Mouse (Mus musculus): ENCODE measurements around the gene Tmem209. TPM values are rescaled to one million over a fixed set of nuclear protein-coding genes. Genes with fewer than 3 reads are reported as not detected.
A peak's percentile ranks its signal among the peaks of the same experiment; 100 is the strongest.

Gene Tmem209
- polyA plus RNA-seq, 1 experiment from 2014 or later: 28.9 TPM

- no peak overlapping the region for H3K4me3 ChIP-seq (ENCODE audit: low read depth, low read length)
- no peaks in the 10 kb centered on the region for H3K27me3 ChIP-seq (ENCODE audit: control insufficient read depth, insufficient read depth, low read length)
- no peaks in the 10 kb centered on the region for H3K36me3 ChIP-seq (ENCODE audit: control insufficient read depth, insufficient read depth, low read length)
- H3K4me1 ChIP-seq (ENCODE audit: control insufficient read depth, insufficient read depth, low read length): peaks cover 17% of the 10 kb centered on the region
- peak overlapping the region; percentile 95 for H3K27ac ChIP-seq (ENCODE audit: low read depth, low read length)
- WGBS: 13% methylated on average over 19 of the region's 19 CpGs
- peak; percentile 93 for ATAC-seq (ENCODE audit: low read depth)
- peak overlapping the region; percentile 32; the same call in 1 of the 2 replicates for H3K4me2 ChIP-seq (ENCODE audit: low read depth, low read length)
- peak overlapping the region; percentile 37 for H3K9ac ChIP-seq (replicated peaks; ENCODE audit: low read depth, low read length)
- no peaks in the 10 kb centered on the region for H3K9me3 ChIP-seq (ENCODE audit: control insufficient read depth, low read length)
Measured at GRCm38 (mm10) chr6:30460750-30461446, 48.7 kb downstream of the Tmem209 start.

DNA sequence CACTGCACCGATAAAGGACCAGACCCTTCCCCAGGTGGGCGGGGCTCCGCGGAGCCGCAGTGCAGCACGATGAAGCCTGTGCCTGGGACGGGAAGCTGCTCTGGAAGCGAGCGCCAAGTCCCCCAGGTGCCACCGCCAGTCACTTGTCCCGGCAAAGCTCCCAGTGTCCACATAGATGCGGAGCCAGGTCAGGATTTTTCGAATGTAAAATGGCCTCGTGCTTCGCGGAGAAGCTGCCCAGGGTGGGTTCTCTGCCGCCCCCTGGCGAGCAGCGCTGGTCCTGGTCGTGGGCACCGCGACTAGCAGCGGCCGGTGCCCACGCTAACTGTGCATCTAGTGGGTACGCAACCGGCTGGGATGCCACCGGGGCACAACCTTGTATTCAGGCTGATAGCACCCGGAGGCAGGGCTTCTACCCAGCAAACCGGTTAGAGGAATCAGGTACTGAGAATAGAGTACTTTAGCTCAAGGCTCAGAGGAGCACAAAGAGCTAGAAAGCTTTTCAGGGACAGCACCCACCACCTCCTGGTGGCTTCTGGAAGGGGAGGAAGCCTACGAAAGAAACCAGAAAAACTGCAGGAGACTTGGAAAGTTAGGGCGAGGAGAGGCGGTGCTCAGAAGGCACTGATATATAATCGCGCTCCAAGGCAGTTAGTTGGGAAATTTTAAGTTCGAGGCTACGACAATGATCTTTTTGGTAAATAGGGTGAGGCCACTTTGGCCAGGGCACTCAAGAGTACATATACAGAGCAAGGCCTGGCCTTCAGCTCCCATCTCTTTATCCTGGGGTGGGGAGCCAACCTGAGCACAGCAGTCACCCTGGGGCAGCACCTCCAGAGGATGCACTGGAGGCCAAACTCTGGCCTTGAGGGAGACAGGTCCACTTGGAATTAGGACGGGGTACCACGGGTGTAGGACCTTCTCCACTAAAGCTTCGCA, 49.5 kb downstream of the Tmem209 start:
- WGBS: 7% methylated on average over 40 of the region's 40 CpGs
- peaks cover 17% of the 10 kb centered on the region for H3K4me1 ChIP-seq (ENCODE audit: control insufficient read depth, insufficient read depth, low read length)
- H3K27ac ChIP-seq (ENCODE audit: low read depth, low read length): peak overlapping the region; percentile 95
- ATAC-seq (ENCODE audit: low read depth): peak; percentile 22
- H3K9me3 ChIP-seq (ENCODE audit: control insufficient read depth, low read length): no peaks in the 10 kb centered on the region
- H3K4me3 ChIP-seq (ENCODE audit: low read depth, low read length): peak overlapping the region; percentile 37
- H3K9ac ChIP-seq (replicated peaks; ENCODE audit: low read depth, low read length): peak overlapping the region; percentile 67
- no peaks in the 10 kb centered on the region for H3K27me3 ChIP-seq (ENCODE audit: control insufficient read depth, insufficient read depth, low read length)
- H3K4me2 ChIP-seq (ENCODE audit: low read depth, low read length): peak overlapping the region; percentile 60
- H3K36me3 ChIP-seq (ENCODE audit: control insufficient read depth, insufficient read depth, low read length): no peaks in the 10 kb centered on the region

DNA sequence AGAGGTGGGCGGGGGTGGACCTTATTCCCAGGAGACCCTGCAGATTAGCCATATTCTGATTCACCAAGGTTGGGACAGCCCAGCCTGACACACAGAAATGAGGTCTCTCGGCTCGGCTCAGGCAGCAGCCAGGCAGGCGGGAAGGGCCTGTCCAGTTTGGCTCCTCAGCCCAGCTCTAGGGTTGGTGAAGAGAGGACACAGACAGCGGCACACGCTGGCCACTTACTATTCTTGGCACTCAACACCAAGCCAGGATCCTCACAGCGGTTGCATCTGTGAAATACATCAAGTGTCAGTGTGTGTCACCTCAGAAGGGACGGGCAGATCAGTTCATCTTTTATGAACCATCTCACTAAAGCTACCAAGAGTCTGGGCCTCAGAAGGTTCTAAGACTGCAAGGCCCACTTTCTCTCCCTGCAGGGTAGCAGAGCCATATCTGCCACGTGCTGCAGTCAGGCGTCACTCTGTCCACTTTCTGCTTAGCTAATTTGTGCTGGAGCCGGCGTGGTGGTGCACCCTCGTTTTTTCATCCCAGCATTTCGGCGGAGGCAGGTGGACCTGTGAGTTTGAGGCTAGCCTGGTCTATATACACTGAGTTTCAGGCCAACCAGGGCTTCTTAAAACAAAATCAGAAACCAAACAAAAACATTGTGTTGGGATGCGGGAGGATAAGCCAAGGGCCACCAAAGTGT, 50.4 kb downstream of the Tmem209 start:
- Histone ChIP-seq H3K4me3 (ENCODE audit: low read depth, low read length) (peak overlapping the region; percentile 37), H3K27ac (ENCODE audit: low read depth, low read length) (peak overlapping the region; percentile 95; the same call in 1 of the 2 replicates), H3K9ac (replicated peaks; ENCODE audit: low read depth, low read length) (peak overlapping the region; percentile 67), H3K36me3 (ENCODE audit: control insufficient read depth, insufficient read depth, low read length) (no peaks in the 10 kb centered on the region), H3K4me2 (ENCODE audit: low read depth, low read length) (peak overlapping the region; percentile 60), H3K9me3 (ENCODE audit: control insufficient read depth, low read length) (no peaks in the 10 kb centered on the region), H3K27me3 (ENCODE audit: control insufficient read depth, insufficient read depth, low read length) (no peaks in the 10 kb centered on the region), H3K4me1 (ENCODE audit: control insufficient read depth, insufficient read depth, low read length) (peaks cover 17% of the 10 kb centered on the region)
- no peak for ATAC-seq (ENCODE audit: low read depth)
- WGBS: 75% methylated on average over 16 of the region's 16 CpGs

- Histone ChIP-seq H3K27me3 (ENCODE audit: control insufficient read depth, insufficient read depth, low read length) (no peaks in the 10 kb centered on the region), H3K4me2 (ENCODE audit: low read depth, low read length) (no peak overlapping the region), H3K36me3 (ENCODE audit: control insufficient read depth, insufficient read depth, low read length) (no peaks in the 10 kb centered on the region; the same call in 1 of the 2 replicates), H3K9me3 (ENCODE audit: control insufficient read depth, low read length) (no peaks in the 10 kb centered on the region), H3K9ac (replicated peaks; ENCODE audit: low read depth, low read length) (no peak overlapping the region), H3K4me3 (ENCODE audit: low read depth, low read length) (no peak overlapping the region), H3K27ac (ENCODE audit: low read depth, low read length) (no peak overlapping the region), H3K4me1 (ENCODE audit: control insufficient read depth, insufficient read depth, low read length) (peaks cover 17% of the 10 kb centered on the region)
- no peak for ATAC-seq (ENCODE audit: low read depth)
- 87% methylated on average over 5 of the region's 5 CpGs for WGBS
Measured at GRCm38 (mm10) chr6:30458626-30459025, 51.0 kb downstream of the Tmem209 start.

DNA sequence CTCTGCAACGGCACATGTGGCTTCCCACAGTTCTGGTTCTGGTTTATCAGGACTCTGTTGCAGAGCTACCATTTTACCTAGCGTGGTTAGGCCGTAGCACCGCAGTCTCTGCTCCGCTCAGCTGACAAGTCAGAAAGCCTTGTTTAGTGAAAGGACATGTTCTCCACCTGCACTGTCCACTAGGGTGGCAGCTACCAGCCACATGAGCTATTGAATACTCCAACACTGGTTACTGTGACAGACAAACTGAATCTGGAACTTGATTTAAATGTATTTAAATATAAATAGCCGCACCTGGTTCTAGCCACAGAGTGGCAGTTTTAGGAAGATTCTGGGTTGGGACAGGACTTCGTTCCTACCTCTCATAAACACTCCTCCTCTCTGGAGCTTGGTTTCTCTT, 52.6 kb downstream of the Tmem209 start:
- Histone ChIP-seq H3K4me1 (ENCODE audit: control insufficient read depth, insufficient read depth, low read length) (peaks cover 17% of the 10 kb centered on the region), H3K27me3 (ENCODE audit: control insufficient read depth, insufficient read depth, low read length) (no peaks in the 10 kb centered on the region), H3K4me3 (ENCODE audit: low read depth, low read length) (no peak overlapping the region), H3K4me2 (ENCODE audit: low read depth, low read length) (no peak overlapping the region), H3K36me3 (ENCODE audit: control insufficient read depth, insufficient read depth, low read length) (peaks cover 10% of the 10 kb centered on the region), H3K9ac (replicated peaks; ENCODE audit: low read depth, low read length) (no peak overlapping the region), H3K27ac (ENCODE audit: low read depth, low read length) (no peak overlapping the region), H3K9me3 (ENCODE audit: control insufficient read depth, low read length) (no peaks in the 10 kb centered on the region)
- WGBS: over 99% methylated on average over 7 of the region's 7 CpGs
- no peak for ATAC-seq (ENCODE audit: low read depth)

- Histone ChIP-seq H3K4me2 (ENCODE audit: low read depth, low read length) (no peak overlapping the region), H3K27me3 (ENCODE audit: control insufficient read depth, insufficient read depth, low read length) (no peaks in the 10 kb centered on the region), H3K4me3 (ENCODE audit: low read depth, low read length) (no peak overlapping the region), H3K9ac (replicated peaks; ENCODE audit: low read depth, low read length) (no peak overlapping the region), H3K9me3 (ENCODE audit: control insufficient read depth, low read length) (no peaks in the 10 kb centered on the region), H3K4me1 (ENCODE audit: control insufficient read depth, insufficient read depth, low read length) (no peaks in the 10 kb centered on the region), H3K36me3 (ENCODE audit: control insufficient read depth, insufficient read depth, low read length) (peaks cover 12% of the 10 kb centered on the region; the same call in 1 of the 2 replicates), H3K27ac (ENCODE audit: low read depth, low read length) (no peak overlapping the region)
- whole genome bisulfite sequencing: 95% methylated on average over 10 of the region's 10 CpGs
- ATAC-seq (ENCODE audit: low read depth): no peak
Measured at GRCm38 (mm10) chr6:30439576-30439975, 70.0 kb downstream of the Tmem209 start.

GRCm38 (mm10) chr6:30437054-30437453, 72.5 kb downstream of the Tmem209 start:
- Histone ChIP-seq H3K4me2 (ENCODE audit: low read depth, low read length) (no peak overlapping the region), H3K36me3 (ENCODE audit: control insufficient read depth, insufficient read depth, low read length) (peaks cover 8% of the 10 kb centered on the region; the same call in 1 of the 2 replicates), H3K9me3 (ENCODE audit: control insufficient read depth, low read length) (no peaks in the 10 kb centered on the region), H3K4me1 (ENCODE audit: control insufficient read depth, insufficient read depth, low read length) (no peaks in the 10 kb centered on the region), H3K27me3 (ENCODE audit: control insufficient read depth, insufficient read depth, low read length) (no peaks in the 10 kb centered on the region), H3K9ac (replicated peaks; ENCODE audit: low read depth, low read length) (no peak overlapping the region), H3K4me3 (ENCODE audit: low read depth, low read length) (no peak overlapping the region), H3K27ac (ENCODE audit: low read depth, low read length) (no peak overlapping the region)
- no peak for ATAC-seq (ENCODE audit: low read depth)
- WGBS: 75% methylated on average over 3 of the region's 3 CpGs

- Histone ChIP-seq H3K4me1 (ENCODE audit: control insufficient read depth, insufficient read depth, low read length) (no peaks in the 10 kb centered on the region), H3K9ac (replicated peaks; ENCODE audit: low read depth, low read length) (no peak overlapping the region), H3K4me2 (ENCODE audit: low read depth, low read length) (no peak overlapping the region), H3K27me3 (ENCODE audit: control insufficient read depth, insufficient read depth, low read length) (no peaks in the 10 kb centered on the region), H3K27ac (ENCODE audit: low read depth, low read length) (no peak overlapping the region), H3K36me3 (ENCODE audit: control insufficient read depth, insufficient read depth, low read length) (peaks cover 2% of the 10 kb centered on the region; the same call in 1 of the 2 replicates), H3K4me3 (ENCODE audit: low read depth, low read length) (no peak overlapping the region), H3K9me3 (ENCODE audit: control insufficient read depth, low read length) (no peaks in the 10 kb centered on the region)
- ATAC-seq (ENCODE audit: low read depth): no peak
- 96% methylated on average over 3 of the region's 3 CpGs for WGBS
Measured at GRCm38 (mm10) chr6:30436476-30436875, 73.1 kb downstream of the Tmem209 start.
